Mouse (Mus musculus): Measurements from ENCODE around the gene Arhgap9. TPM values are rescaled to one million over a fixed set of nuclear protein-coding genes. Genes with fewer than 3 reads are reported as not detected.

Gene Arhgap9
- total RNA-seq, 2 experiments from 2014 or later: 0.46 to 0.83 TPM

DNA sequence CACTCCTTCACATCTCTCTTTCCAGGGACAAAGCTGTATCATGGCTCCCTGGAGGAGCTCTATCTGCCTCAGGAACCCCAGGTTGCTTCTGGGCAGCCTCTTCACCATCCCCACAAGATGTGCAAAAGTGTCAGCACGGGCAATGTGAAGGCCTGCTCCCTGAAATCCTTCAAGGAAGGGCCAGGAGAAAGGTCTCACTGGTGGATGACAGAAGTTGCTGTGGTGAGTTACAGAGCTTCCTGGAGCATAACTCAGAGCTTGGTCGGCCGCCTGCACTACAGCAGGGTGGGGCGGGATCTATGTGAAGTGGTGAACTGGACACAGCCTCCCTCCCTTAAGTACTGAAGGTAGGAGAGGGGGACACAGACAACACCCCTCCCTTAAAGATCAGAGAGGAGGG lies 905 bp downstream of the Arhgap9 start:
- no peak for DNase-seq (ENCODE audit: low spot score)

- DNase-seq (ENCODE audit: low spot score): no peak
These were observed 1.5 kb downstream of the Arhgap9 start for GRCm38 (mm10) chr10:127323131-127323855.

DNA sequence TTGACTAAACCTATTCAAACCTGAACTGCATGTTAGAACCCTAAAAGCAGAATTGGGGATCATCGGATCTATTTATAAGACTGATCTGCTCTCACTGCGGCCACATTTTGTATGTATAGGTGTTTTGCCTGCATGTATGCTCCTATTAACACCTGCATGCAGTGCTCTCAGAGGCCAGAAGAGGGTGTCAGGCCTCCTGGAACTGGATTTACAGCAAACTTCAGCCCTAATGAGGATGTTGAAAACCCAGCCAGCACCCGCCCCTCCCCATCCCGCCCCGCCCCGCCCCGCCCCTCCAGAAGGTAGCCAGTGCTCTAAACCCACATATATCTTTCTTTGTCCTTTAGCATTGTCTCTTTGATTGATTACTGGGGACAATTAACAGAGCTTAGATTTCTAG lies 2.7 kb downstream of the Arhgap9 start:
- no peak for DNase-seq (ENCODE audit: low spot score)

- DNase-seq (ENCODE audit: low spot score): no peak
These were observed 3.8 kb downstream of the Arhgap9 start for GRCm38 (mm10) chr10:127325454-127326016.

GRCm38 (mm10) chr10:127326017-127326801 lies 4.4 kb downstream of the Arhgap9 start:
- DNase-seq (ENCODE audit: low spot score): no peak

DNA sequence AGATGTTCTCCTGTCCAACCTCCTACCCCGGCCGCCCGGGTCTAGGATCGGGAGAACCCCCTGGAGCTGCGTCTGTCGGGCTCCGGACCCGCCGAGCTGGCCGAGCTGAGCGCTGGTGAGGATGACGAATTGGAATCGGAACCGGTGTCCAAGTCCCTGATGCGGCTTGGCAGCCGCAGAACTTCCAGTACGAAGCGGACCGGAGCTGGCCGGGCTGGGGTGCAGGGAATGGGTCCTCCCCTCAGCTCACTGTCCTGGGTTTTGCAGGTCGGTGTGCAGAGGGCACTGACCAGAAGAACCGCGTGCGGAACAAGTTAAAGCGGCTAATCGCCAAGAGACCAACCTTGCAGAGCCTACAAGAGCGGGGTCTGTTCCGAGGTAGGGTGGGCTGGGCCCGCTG lies 5.1 kb downstream of the Arhgap9 start:
- DNase-seq (ENCODE audit: low spot score): peak; percentile 38

- no peak for DNase-seq (ENCODE audit: low spot score)
These were observed 5.8 kb downstream of the Arhgap9 start for GRCm38 (mm10) chr10:127327461-127328145.

DNA sequence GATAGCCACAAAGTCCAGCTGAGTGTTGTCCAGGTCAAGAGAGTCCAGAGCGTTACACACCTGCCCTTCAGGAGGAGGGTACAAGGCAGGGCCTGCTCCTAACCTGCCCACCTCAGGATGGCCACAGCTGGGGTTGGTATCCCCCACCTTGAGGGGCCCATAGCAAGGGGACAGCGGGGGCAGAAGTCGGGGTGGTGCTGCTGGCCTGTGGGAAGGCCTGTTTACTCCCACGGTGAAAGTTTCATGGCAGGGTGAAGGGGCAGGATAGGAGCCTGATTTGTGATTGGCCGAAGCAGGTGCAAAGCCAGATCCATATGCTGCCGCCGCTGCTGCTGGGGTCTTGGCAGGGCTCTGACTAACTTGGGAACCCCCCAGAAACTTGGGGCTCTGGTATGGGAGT lies 8.4 kb downstream of the Arhgap9 start:
- DNase-seq (ENCODE audit: low spot score): no peak

GRCm38 (mm10) chr10:127332211-127332874 lies 10.6 kb downstream of the Arhgap9 start:
- no peak for DNase-seq (ENCODE audit: low spot score)

- no peak for DNase-seq (ENCODE audit: low spot score)
These were observed 11.4 kb downstream of the Arhgap9 start for GRCm38 (mm10) chr10:127333152-127333551.

- DNase-seq (ENCODE audit: low spot score): no peak
These were observed 13.5 kb downstream of the Arhgap9 start for GRCm38 (mm10) chr10:127335271-127335670.

DNA sequence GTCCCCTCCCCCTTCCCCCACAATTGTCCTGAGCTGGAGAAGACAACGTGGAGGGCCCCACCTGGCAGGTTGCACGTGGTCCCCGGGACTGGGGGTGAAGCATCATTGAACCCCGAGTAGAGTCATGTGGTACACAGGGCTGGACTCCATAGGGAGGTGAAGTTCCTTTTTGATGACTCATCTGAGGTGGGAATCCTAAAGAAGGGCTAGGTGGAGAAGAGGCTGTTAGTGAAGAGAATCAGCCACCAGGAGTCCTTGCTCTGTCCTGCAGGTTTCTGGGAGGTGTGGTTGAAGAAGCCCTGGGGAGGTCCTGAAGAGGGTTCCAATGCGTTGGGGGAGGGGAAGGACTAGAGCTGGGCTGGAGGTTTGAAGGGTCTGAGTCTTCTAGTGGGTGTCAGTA lies 15.2 kb downstream of the Arhgap9 start:
- no peak for DNase-seq (ENCODE audit: low spot score)

- DNase-seq (ENCODE audit: low spot score): no peak
These were observed 15.9 kb downstream of the Arhgap9 start for GRCm38 (mm10) chr10:127337536-127338099.

- DNase-seq (ENCODE audit: low spot score): peak; percentile 91
These were observed 17.3 kb downstream of the Arhgap9 start for GRCm38 (mm10) chr10:127338930-127339682.

DNA sequence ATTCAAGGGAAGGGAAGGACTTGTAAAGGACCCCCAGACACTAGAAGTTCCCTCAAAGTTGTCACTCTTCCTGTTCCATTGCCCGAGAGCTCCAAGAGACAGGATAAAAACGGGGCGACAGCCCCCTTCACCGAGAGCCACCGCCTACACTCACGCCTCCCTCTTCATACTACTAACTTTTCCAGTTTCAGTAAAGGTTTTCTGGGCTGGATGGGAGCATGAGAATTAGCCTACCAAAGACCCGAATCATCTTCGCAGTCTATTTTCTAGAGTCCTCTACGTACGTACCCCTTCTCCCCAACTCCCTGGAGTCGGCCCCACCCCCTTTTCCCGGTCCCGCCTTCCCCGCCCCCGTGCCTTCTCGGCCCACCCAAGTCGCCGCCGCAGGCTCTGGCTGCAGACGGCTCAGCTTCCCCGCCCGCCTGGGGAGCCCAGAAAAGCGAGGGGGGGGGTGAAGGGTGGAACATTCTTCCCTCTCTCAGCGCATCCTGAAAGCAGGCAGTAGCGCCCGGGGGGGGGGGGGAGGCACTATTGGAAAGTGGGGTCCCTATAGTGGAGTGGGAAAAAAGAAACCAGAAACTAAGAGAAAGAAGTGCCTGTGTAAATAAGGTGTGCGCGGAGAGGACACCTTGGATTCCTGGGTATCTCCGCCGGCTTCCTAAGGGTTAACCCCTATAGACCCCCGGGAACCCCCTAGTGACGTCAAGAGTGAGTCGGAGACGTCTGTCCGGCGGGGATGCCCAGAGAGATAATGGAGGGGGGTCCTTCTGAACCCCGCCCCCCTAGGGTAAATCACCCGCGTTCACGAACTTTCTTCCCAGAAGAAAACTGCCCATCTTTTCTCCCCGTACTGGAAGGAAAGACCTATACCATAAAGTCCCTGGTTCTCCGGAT lies 18.2 kb downstream of the Arhgap9 start:
- peak; percentile 32 for DNase-seq (ENCODE audit: low spot score)

- no peak for DNase-seq (ENCODE audit: low spot score)
These were observed 19.0 kb downstream of the Arhgap9 start for GRCm38 (mm10) chr10:127340577-127341359.

DNA sequence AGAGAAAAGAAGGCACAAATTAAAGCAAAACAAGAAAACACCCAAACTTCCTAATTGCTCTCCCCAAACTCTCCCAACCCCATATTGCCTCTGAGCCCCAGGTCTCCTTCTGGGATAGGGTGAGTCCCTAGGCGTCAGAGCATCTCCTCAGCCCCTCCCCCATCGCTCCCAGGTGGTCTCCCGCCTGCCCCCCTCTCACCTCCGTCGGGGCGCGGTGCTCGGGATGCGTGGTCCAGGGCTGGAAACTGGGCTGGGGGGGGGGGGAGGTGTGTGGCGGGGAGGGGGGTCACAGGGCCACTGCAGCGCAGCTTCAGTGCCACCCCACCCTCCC lies 19.6 kb downstream of the Arhgap9 start:
- DNase-seq (ENCODE audit: low spot score): no peak

DNA sequence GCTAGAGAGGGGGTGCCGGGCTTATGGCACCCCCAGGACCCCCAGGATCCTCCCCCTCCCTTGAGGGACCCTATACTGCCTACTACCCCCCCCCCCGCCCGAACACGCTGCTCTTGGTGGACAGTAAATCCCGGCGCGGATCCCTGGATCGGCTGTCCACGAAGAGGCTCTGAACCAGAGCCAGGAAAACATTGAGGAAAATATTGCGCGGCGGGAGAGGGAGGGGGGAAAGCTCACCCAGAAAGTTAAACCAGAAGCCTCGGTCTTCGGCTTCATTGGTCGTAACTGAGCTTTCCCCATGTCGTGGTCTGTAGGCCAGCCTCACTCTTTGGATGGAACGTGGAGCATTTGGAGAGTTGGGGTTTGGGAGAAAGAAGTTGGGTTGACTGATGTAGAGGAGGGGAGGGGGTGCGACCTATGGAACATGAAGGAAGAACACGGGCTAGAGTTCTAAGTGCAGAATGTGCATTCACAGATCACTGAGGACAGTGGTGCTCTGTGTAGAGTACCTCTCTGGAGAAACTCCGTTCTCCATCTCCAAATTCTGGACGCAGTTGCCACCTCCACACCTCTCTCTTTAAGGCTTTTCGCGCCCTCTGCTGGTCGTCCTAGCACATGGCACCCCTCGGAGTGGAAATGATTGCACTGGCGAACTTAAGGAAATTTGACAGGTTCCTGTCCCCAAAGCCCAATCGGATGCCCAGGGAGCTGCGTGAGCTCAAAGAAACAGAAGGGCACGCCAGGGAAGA lies 20.3 kb downstream of the Arhgap9 start, which contains the start of gene Gli1:
Gene Gli1 (minus strand): TSS at position 84 of the 749 bp plus-strand sequence.
- DNase-seq (ENCODE audit: low spot score): peak; percentile 91

Measured in gastrocnemius, adult 18-20 months (tissue).